Mouse (Mus musculus) stomach, embryonic 14.5 days (tissue): ENCODE measurements at regions not wholly inside any gene's neighbourhood (a gene's known extent, or its start where the extent isn't known, plus 50 kb on each side); places are given as distances from the start of the nearest gene placed in this dataset.

Experiments
- ATAC-seq: fragments of 200-750 bp; cut with Nextera tagmentation; 2 replicates; pipeline ENCODE4 v1.8.0; 2017; ENCODE audit warnings: low read depth, moderate TSS enrichment; ENCODE audit not compliant: insufficient number of reproducible peaks, insufficient read depth, low FRiP score
- H3K27ac ChIP-seq: fragments of 300-500 bp; sonication (generic); 2 replicates; pipeline ENCODE4 v1.5.1; 2014; ENCODE audit warnings: mild to moderate bottlenecking, low read length, moderate library complexity, mixed read lengths
- H3K27me3 ChIP-seq: fragments of 300-500 bp; sonication (generic); 2 replicates; pipeline ENCODE4 v1.6.1; 2014; ENCODE audit warnings: low read length, control low read depth, mixed read lengths; ENCODE audit not compliant: control insufficient read depth, insufficient read depth
- H3K36me3 ChIP-seq: fragments of 300-500 bp; sonication (generic); 2 replicates; pipeline ENCODE4 v1.6.1; 2014; ENCODE audit warnings: mild to moderate bottlenecking, control low read depth, low read length, moderate library complexity, mixed read lengths; ENCODE audit not compliant: control insufficient read depth, insufficient read depth
- H3K4me1 ChIP-seq: fragments of 300-500 bp; sonication (generic); 2 replicates; pipeline ENCODE4 v1.6.1; 2014; ENCODE audit warnings: low read length, control low read depth, mixed read lengths; ENCODE audit not compliant: control insufficient read depth, insufficient read depth
- H3K4me2 ChIP-seq: fragments of 300-500 bp; sonication (generic); replicated peaks from 2 replicates; pipeline ENCODE4 v1.6.1; 2014; ENCODE audit warnings: low read depth, low read length, control low read depth
- H3K4me3 ChIP-seq: fragments of 300-500 bp; sonication (generic); 2 replicates; pipeline ENCODE4 v1.5.1; 2014; ENCODE audit warnings: low read depth, low read length, control low read depth
- H3K9ac ChIP-seq: fragments of 300-500 bp; sonication (generic); replicated peaks from 2 replicates; pipeline ENCODE4 v1.6.1; 2014; ENCODE audit warnings: low read depth, mild to moderate bottlenecking, control low read depth, low read length, moderate library complexity, mixed read lengths
- H3K9me3 ChIP-seq: fragments of 300-500 bp; sonication (generic); 2 replicates; pipeline ENCODE4 v1.6.1; 2016; ENCODE audit warnings: low read depth, low read length, control low read depth; ENCODE audit not compliant: control insufficient read depth
- WGBS: fragments of 180-500 bp; shearing (Covaris S2); extraction: QIAGEN DNeasy Blood & Tissue Kit; methylation state at CpG from one replicate; pipeline ENCODE4 v1.1.7; 2014; 5-methylcytosine and 5-hydroxymethylcytosine counted together

GRCm38 (mm10) chr2:178744617-178745016 lies 314.3 kb downstream of the Cdh26 start:
- no peak for ATAC-seq
- H3K9me3 ChIP-seq: no peaks in the 10 kb centered on the region
- H3K36me3 ChIP-seq: no peaks in the 10 kb centered on the region
- no peaks in the 10 kb centered on the region for H3K4me1 ChIP-seq
- no peak overlapping the region for H3K27ac ChIP-seq
- WGBS: 60% methylated on average over 4 of the region's 4 CpGs
- no peak overlapping the region for H3K4me3 ChIP-seq
- no peak overlapping the region for H3K9ac ChIP-seq
- no peak overlapping the region for H3K4me2 ChIP-seq
- no peaks in the 10 kb centered on the region for H3K27me3 ChIP-seq

GRCm38 (mm10) chr2:178745296-178746015 lies 315.1 kb downstream of the Cdh26 start:
- H3K9ac ChIP-seq: no peak overlapping the region
- WGBS: 74% methylated on average over 14 of the region's 14 CpGs
- no peaks in the 10 kb centered on the region for H3K9me3 ChIP-seq
- ATAC-seq: no peak
- no peak overlapping the region for H3K27ac ChIP-seq
- H3K4me3 ChIP-seq: no peak overlapping the region
- H3K36me3 ChIP-seq: no peaks in the 10 kb centered on the region
- H3K4me1 ChIP-seq: no peaks in the 10 kb centered on the region
- H3K4me2 ChIP-seq: no peak overlapping the region
- no peaks in the 10 kb centered on the region for H3K27me3 ChIP-seq

GRCm38 (mm10) chr2:178751247-178751646 lies 320.9 kb downstream of the Cdh26 start:
- Histone ChIP-seq H3K36me3 (no peaks in the 10 kb centered on the region), H3K4me3 (no peak overlapping the region), H3K9me3 (no peaks in the 10 kb centered on the region), H3K27ac (no peak overlapping the region), H3K4me1 (no peaks in the 10 kb centered on the region), H3K27me3 (no peaks in the 10 kb centered on the region), H3K4me2 (no peak overlapping the region), H3K9ac (no peak overlapping the region)
- ATAC-seq: no peak
- 84% methylated on average over 1 of the region's 1 CpGs for WGBS

- no peak overlapping the region for H3K9ac ChIP-seq
- H3K4me1 ChIP-seq: no peaks in the 10 kb centered on the region
- WGBS: 3% methylated on average over 2 of the region's 2 CpGs
- no peak overlapping the region for H3K27ac ChIP-seq
- H3K9me3 ChIP-seq: no peaks in the 10 kb centered on the region
- H3K36me3 ChIP-seq: no peaks in the 10 kb centered on the region
- ATAC-seq: no peak
- no peak overlapping the region for H3K4me2 ChIP-seq
- H3K4me3 ChIP-seq: no peak overlapping the region
- no peaks in the 10 kb centered on the region for H3K27me3 ChIP-seq
Measured at GRCm38 (mm10) chr2:178758366-178758765, 328.0 kb downstream of the Cdh26 start.

GRCm38 (mm10) chr2:178768526-178768925 lies 338.2 kb downstream of the Cdh26 start:
- WGBS: 67% methylated on average over 4 of the region's 4 CpGs
- no peak for ATAC-seq
- H3K4me3 ChIP-seq: no peak overlapping the region
- no peaks in the 10 kb centered on the region for H3K27me3 ChIP-seq
- no peaks in the 10 kb centered on the region for H3K36me3 ChIP-seq
- H3K9ac ChIP-seq: no peak overlapping the region
- H3K4me2 ChIP-seq: no peak overlapping the region
- H3K4me1 ChIP-seq: no peaks in the 10 kb centered on the region
- H3K9me3 ChIP-seq: no peaks in the 10 kb centered on the region
- H3K27ac ChIP-seq: no peak overlapping the region

- WGBS: 90% methylated on average over 4 of the region's 4 CpGs
- Histone ChIP-seq H3K9ac (no peak overlapping the region), H3K4me2 (no peak overlapping the region), H3K4me1 (no peaks in the 10 kb centered on the region), H3K27me3 (no peaks in the 10 kb centered on the region), H3K36me3 (no peaks in the 10 kb centered on the region), H3K27ac (no peak overlapping the region), H3K9me3 (no peaks in the 10 kb centered on the region), H3K4me3 (no peak overlapping the region)
- no peak for ATAC-seq
Measured at GRCm38 (mm10) chr2:178769001-178769400, 338.7 kb downstream of the Cdh26 start.

GRCm38 (mm10) chr2:178771435-178771834 lies 341.1 kb downstream of the Cdh26 start:
- Histone ChIP-seq H3K27me3 (no peaks in the 10 kb centered on the region), H3K9ac (no peak overlapping the region), H3K4me3 (no peak overlapping the region), H3K4me2 (no peak overlapping the region), H3K27ac (no peak overlapping the region), H3K4me1 (no peaks in the 10 kb centered on the region), H3K36me3 (no peaks in the 10 kb centered on the region), H3K9me3 (no peaks in the 10 kb centered on the region)
- 31% methylated on average over 1 of the region's 1 CpGs for WGBS
- ATAC-seq: no peak

- no peaks in the 10 kb centered on the region for H3K9me3 ChIP-seq
- WGBS: 85% methylated on average over 3 of the region's 3 CpGs
- no peak for ATAC-seq
Measured at GRCm38 (mm10) chr2:178771881-178772280, 341.6 kb downstream of the Cdh26 start.

More at GRCm38 (mm10) chr2:178771881-178772280, 341.6 kb downstream of the Cdh26 start:
- no peak overlapping the region for H3K4me3 ChIP-seq
- H3K27ac ChIP-seq: no peak overlapping the region
- no peak overlapping the region for H3K9ac ChIP-seq
- no peaks in the 10 kb centered on the region for H3K27me3 ChIP-seq
- H3K4me2 ChIP-seq: no peak overlapping the region
- no peaks in the 10 kb centered on the region for H3K4me1 ChIP-seq
- no peaks in the 10 kb centered on the region for H3K36me3 ChIP-seq
